Comparison of ENCODE assay signal across 8 mouse cellular contexts in genomic region chr9:22116086-22116485, GRCm38 (mm10). TPM values are rescaled to one million over a fixed set of nuclear protein-coding genes. Genes with fewer than 3 reads are reported as not detected.
A peak's percentile ranks its signal among the peaks of the same experiment; 100 is the strongest.
DNase-seq lines count a peak whose midpoint lies in the region; ATAC-seq lines count a peak whose summit lies in the region.

No protein-coding gene starts in this region.

- no peaks in the 10 kb centered on the region for H3K9me3 ChIP-seq in hindbrain, embryonic 14.5 days (ENCODE audit: control insufficient read depth, low read length)
- no peaks in the 10 kb centered on the region for H3K9me3 ChIP-seq in midbrain, embryonic 11.5 days (ENCODE audit: control insufficient read depth, low read length)

- peaks cover 31% of the 10 kb centered on the region for H3K36me3 ChIP-seq in hindbrain, embryonic 14.5 days (replicated peaks; ENCODE audit: control insufficient read depth, insufficient read depth)
- peaks cover 11% of the 10 kb centered on the region for H3K36me3 ChIP-seq in midbrain, embryonic 11.5 days (ENCODE audit: control insufficient read depth, insufficient read depth, low read length)

- peak overlapping the region; percentile 61 for H3K4me2 ChIP-seq in hindbrain, embryonic 14.5 days (replicated peaks)
- peak overlapping the region; percentile 76 for H3K4me2 ChIP-seq in midbrain, embryonic 11.5 days

- no peaks in the 10 kb centered on the region for H3K27me3 ChIP-seq in hindbrain, embryonic 14.5 days (ENCODE audit: control insufficient read depth, insufficient read depth, low read length)
- H3K27me3 ChIP-seq in midbrain, embryonic 11.5 days (ENCODE audit: control insufficient read depth, insufficient read depth, low read length) = no peaks in the 10 kb centered on the region

- H3K4me1 ChIP-seq in hindbrain, embryonic 14.5 days (replicated peaks; ENCODE audit: control insufficient read depth, insufficient read depth, low read length) = peaks cover 17% of the 10 kb centered on the region
- peaks cover 9% of the 10 kb centered on the region for H3K4me1 ChIP-seq in midbrain, embryonic 11.5 days (ENCODE audit: control insufficient read depth, insufficient read depth, low read length)

- H3K9ac ChIP-seq in hindbrain, embryonic 14.5 days = peak overlapping the region; percentile 80
- H3K9ac ChIP-seq in midbrain, embryonic 11.5 days (ENCODE audit: low read length) = peak overlapping the region; percentile 85

- DNase-seq in cerebellum, adult 9-11 months = peak; percentile 47
- peak; percentile 13 for DNase-seq in right cerebral cortex, adult 18-20 months
- no peak for DNase-seq in right cerebral cortex, postnatal 10 days (ENCODE audit: low spot score in 2 of 2)
- DNase-seq in hindbrain, embryonic 14.5 days (ENCODE audit: low spot score) = no peak
- peak; percentile 81 for DNase-seq in midbrain, embryonic 11.5 days (ENCODE audit: low spot score, missing footprints)
- no peak for DNase-seq in layer of hippocampus, adult 11-12 months (ENCODE audit: low spot score)
- no peak for DNase-seq in adrenal gland, adult 18-20 months (ENCODE audit: low spot score in 2 of 2)

- H3K4me3 ChIP-seq in hindbrain, embryonic 14.5 days (replicated peaks; ENCODE audit: low read length) = peak overlapping the region; percentile 69
- peak overlapping the region; percentile 84 for H3K4me3 ChIP-seq in midbrain, embryonic 11.5 days (ENCODE audit: low read depth, low read length)

- H3K27ac ChIP-seq in hindbrain, embryonic 14.5 days = no peak overlapping the region
- H3K27ac ChIP-seq in midbrain, embryonic 11.5 days (ENCODE audit: low read depth, low read length) = no peak overlapping the region

- WGBS in hindbrain, embryonic 14.5 days = 10% methylated on average over 15 of the region's 15 CpGs
- WGBS in midbrain, embryonic 11.5 days = 26% methylated on average over 15 of the region's 15 CpGs

- ATAC-seq in cerebellum, adult (ENCODE audit: insufficient number of reproducible peaks, low FRiP score, low TSS enrichment) = no peak
- no peak for ATAC-seq in hindbrain, embryonic 14.5 days (ENCODE audit: low FRiP score)
- no peak for ATAC-seq in midbrain, embryonic 11.5 days (ENCODE audit: low FRiP score)

RNA-seq across cellular contexts. Expression of gene Elof1, which starts 0.9 kb away (rescaled TPM):
- polyA plus RNA-seq in hindbrain, embryonic 14.5 days (2014; fragmentation: Nextera tagmentation; extraction: Ambion mirVana) = 192 and 193 TPM in 2 replicates
- 208 and 225 TPM in 2 replicates for polyA plus RNA-seq in midbrain, embryonic 11.5 days (2014; fragmentation: Nextera tagmentation; extraction: Ambion mirVana)
- 10 to 100 TPM; 73.3 to 81.8 TPM for total RNA-seq in adrenal gland, adult 18-20 months (2021)

RNA-seq across cellular contexts. Expression of gene Cnn1, which starts 17.1 kb away (rescaled TPM):
- polyA plus RNA-seq in hindbrain, embryonic 14.5 days (2014; fragmentation: Nextera tagmentation; extraction: Ambion mirVana) = 1.0 and 1.1 TPM in 2 replicates
- polyA plus RNA-seq in midbrain, embryonic 11.5 days (2014; fragmentation: Nextera tagmentation; extraction: Ambion mirVana) = 1.3 and 1.6 TPM in 2 replicates
- total RNA-seq in adrenal gland, adult 18-20 months (2021) = 1 to 10 TPM in 1 of 2 experiments, under 1 TPM in 1; 0.99 to 2.7 TPM

RNA-seq across cellular contexts. Expression of gene Acp5, which starts 19.4 kb away (rescaled TPM):
- 0.47 and 0.60 TPM in 2 replicates for polyA plus RNA-seq in hindbrain, embryonic 14.5 days (2014; fragmentation: Nextera tagmentation; extraction: Ambion mirVana)
- polyA plus RNA-seq in midbrain, embryonic 11.5 days (2014; fragmentation: Nextera tagmentation; extraction: Ambion mirVana) = 15.4 and 19.7 TPM in 2 replicates
- 10 to 100 TPM; 46.9 to 92.0 TPM for total RNA-seq in adrenal gland, adult 18-20 months (2021)

RNA-seq across cellular contexts. Expression of gene Ecsit, which starts 30.8 kb away (rescaled TPM):
- 49.3 and 54.4 TPM in 2 replicates for polyA plus RNA-seq in hindbrain, embryonic 14.5 days (2014; fragmentation: Nextera tagmentation; extraction: Ambion mirVana)
- polyA plus RNA-seq in midbrain, embryonic 11.5 days (2014; fragmentation: Nextera tagmentation; extraction: Ambion mirVana) = 31.2 and 31.5 TPM in 2 replicates
- total RNA-seq in adrenal gland, adult 18-20 months (2021) = 10 to 100 TPM; 49.0 to 64.4 TPM

RNA-seq across cellular contexts. Expression of gene Pigyl, which starts 40.6 kb away (rescaled TPM):
- 78.5 and 101 TPM in 2 replicates for polyA plus RNA-seq in hindbrain, embryonic 14.5 days (2014; fragmentation: Nextera tagmentation; extraction: Ambion mirVana)
- polyA plus RNA-seq in midbrain, embryonic 11.5 days (2014; fragmentation: Nextera tagmentation; extraction: Ambion mirVana) = 63.9 and 66.6 TPM in 2 replicates
- total RNA-seq in adrenal gland, adult 18-20 months (2021) = 10 to 100 TPM; 42.5 to 44.3 TPM

Comparison
In these comparisons a context has a peak if more than half of its experiments do, and no peak if none do; other contexts are left out.
1. DNase-seq: peak in cerebellum, adult 9-11 months (single experiment), right cerebral cortex, adult 18-20 months (single experiment) and midbrain, embryonic 11.5 days (single experiment); none in right cerebral cortex, postnatal 10 days (0 of 2), hindbrain, embryonic 14.5 days (single experiment), layer of hippocampus, adult 11-12 months (single experiment) and adrenal gland, adult 18-20 months (0 of 2).
2. RNA of gene Acp5, which starts 19.4 kb away (polyA plus RNA-seq): 15.4 to 19.7 TPM in midbrain, embryonic 11.5 days; 0.47 to 0.60 TPM in hindbrain, embryonic 14.5 days; every median in the first group is over 10 times any median in the second.